Mouse (Mus musculus): ENCODE results near the gene Asb3. TPM values are rescaled to one million over a fixed set of nuclear protein-coding genes. Genes with fewer than 3 reads are reported as not detected.

The Asb3 gene
- total and polyA plus RNA-seq, 3 experiments = 2.6 to 9.2 (median 7.8) TPM

- H3K4me3 ChIP-seq = no peak overlapping the region
- H3K27me3 ChIP-seq (ENCODE audit: control insufficient read depth, insufficient read depth, low read length) = no peaks in the 10 kb centered on the region
- intact Hi-C loops (cut with DNase I) = no loop called here
- no peak for DNase-seq
- peaks cover 8% of the 10 kb centered on the region for H3K36me3 ChIP-seq (ENCODE audit: control insufficient read depth, insufficient read depth, low read length)
- H3K9ac ChIP-seq (ENCODE audit: low read depth, low read length) = no peak overlapping the region
- no peak for TF ChIP-seq EP300 (IDR thresholded peaks at IDR 0.05; ENCODE audit: insufficient read depth, low read depth, low read length)
- no peak for TF ChIP-seq CTCF (IDR thresholded peaks at IDR 0.05)
- no peak for TF ChIP-seq POLR2A (IDR thresholded peaks at IDR 0.05; ENCODE audit: insufficient read depth, low read depth, low read length)
- 84% methylated on average over 2 of the region's 2 CpGs for WGBS
- no peak overlapping the region for H3K27ac ChIP-seq
- H3K4me1 ChIP-seq (ENCODE audit: control insufficient read depth, insufficient read depth, low read length) = no peaks in the 10 kb centered on the region
- H3K79me2 ChIP-seq (replicated peaks; ENCODE audit: control insufficient read depth, insufficient read depth, low read length) = no peaks in the 10 kb centered on the region
These were observed 58.3 kb downstream of the Asb3 start for GRCm38 (mm10) chr11:30943522-30943921.

DNA sequence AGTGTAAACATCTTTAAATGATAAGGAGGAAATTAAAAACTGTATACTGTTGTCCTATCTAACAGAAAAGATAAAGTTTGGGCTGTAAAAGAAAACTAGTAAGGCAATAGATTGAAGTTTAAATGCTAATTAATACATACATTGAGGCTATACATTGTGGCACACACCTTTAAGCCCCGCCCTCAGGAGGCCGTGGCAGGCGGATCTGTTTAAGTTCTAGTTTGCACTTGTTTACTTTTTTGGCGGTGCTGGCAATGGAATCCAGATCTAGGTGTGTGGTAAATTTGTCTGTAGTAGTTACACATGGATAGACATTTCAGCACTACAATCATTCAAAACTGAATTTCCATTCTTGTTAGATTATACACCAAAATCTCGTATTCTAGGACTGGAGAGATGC lies 67.6 kb downstream of the Asb3 start:
- DNase-seq = no peak
- no peaks in the 10 kb centered on the region for H3K27me3 ChIP-seq (ENCODE audit: control insufficient read depth, insufficient read depth, low read length)
- H3K36me3 ChIP-seq (ENCODE audit: control insufficient read depth, insufficient read depth, low read length) = peaks cover 9% of the 10 kb centered on the region
- 63% methylated on average over 5 of the region's 5 CpGs for WGBS
- no peak overlapping the region for H3K9ac ChIP-seq (ENCODE audit: low read depth, low read length)
- intact Hi-C loops (cut with DNase I) = loop anchor here (5.0 to 10.0 kb wide), 2 partner anchors 684 to 922 kb away; partner anchors contain the start of gene Cpeb4
- no peak for TF ChIP-seq CTCF (IDR thresholded peaks at IDR 0.05)
- H3K4me1 ChIP-seq (ENCODE audit: control insufficient read depth, insufficient read depth, low read length) = peaks cover 2% of the 10 kb centered on the region; the same call in 1 of the 2 replicates
- no peak overlapping the region for H3K27ac ChIP-seq
- 0 out of 2 replicates have a peak overlapping the region, but pooled peaks have one; percentile 90 for H3K4me3 ChIP-seq
- H3K79me2 ChIP-seq (replicated peaks; ENCODE audit: control insufficient read depth, insufficient read depth, low read length) = no peaks in the 10 kb centered on the region

DNA sequence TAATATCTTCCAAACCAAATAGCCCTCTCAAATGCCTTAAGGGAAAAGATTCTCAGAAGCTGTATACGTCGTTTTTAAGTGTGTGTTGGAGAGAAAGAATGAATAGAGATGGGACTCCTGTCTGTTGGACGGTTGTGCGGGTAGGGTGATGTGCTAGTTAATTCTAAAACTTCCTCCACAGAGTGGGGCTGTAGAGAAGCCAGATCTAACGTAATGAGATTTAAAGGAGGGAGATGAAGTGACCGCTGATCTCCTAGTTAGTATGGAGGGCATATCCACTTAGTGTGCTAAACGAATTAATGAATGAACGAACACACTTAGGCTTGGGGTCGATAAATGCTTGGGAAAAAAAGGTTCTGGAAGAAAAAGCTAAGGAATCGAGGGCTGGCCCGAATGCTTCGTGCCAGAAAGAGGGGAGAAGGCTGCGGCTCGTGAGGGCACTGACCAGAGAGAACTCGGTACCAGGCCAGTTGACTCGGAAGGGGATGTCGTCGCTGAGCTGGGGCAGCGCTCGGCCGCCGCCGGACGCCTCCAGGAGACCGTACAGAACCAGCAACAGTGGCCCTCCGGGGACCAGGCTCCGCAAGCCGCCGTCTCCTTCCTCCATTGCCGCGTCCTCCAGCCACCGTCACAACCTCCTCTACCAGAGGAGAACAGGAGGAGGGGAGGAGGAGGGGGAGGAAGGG lies 68.4 kb downstream of the Asb3 start:
- Histone ChIP-seq H3K4me3 (peak overlapping the region; percentile 90), H3K79me2 (replicated peaks; ENCODE audit: control insufficient read depth, insufficient read depth, low read length) (no peaks in the 10 kb centered on the region), H3K36me3 (ENCODE audit: control insufficient read depth, insufficient read depth, low read length) (peaks cover 9% of the 10 kb centered on the region), H3K27ac (peak overlapping the region; percentile 89), H3K9ac (ENCODE audit: low read depth, low read length) (peak overlapping the region; percentile 97), H3K27me3 (ENCODE audit: control insufficient read depth, insufficient read depth, low read length) (no peaks in the 10 kb centered on the region), H3K4me1 (ENCODE audit: control insufficient read depth, insufficient read depth, low read length) (peaks cover 2% of the 10 kb centered on the region; the same call in 1 of the 2 replicates)
- no peak for TF ChIP-seq EP300 (IDR thresholded peaks at IDR 0.05; ENCODE audit: insufficient read depth, low read depth, low read length)
- no peak for TF ChIP-seq POLR2A (IDR thresholded peaks at IDR 0.05; ENCODE audit: insufficient read depth, low read depth, low read length)
- no peak for TF ChIP-seq CTCF (IDR thresholded peaks at IDR 0.05)
- intact Hi-C loops (cut with DNase I) = loop anchor here (2.0 to 10.0 kb wide), 3 partner anchors 33 to 921 kb away; partner anchors contain the start of genes Chac2 and Cpeb4
- WGBS = under 1% methylated on average over 31 of the region's 32 CpGs
- DNase-seq = peak; percentile 63 to 65

- Histone ChIP-seq H3K4me1 (ENCODE audit: control insufficient read depth, insufficient read depth, low read length) (peaks cover 2% of the 10 kb centered on the region; the same call in 1 of the 2 replicates), H3K27ac (peak within 1 kb of the TSS; percentile 89), H3K4me3 (peak within 1 kb of the TSS; percentile 90), H3K79me2 (replicated peaks; ENCODE audit: control insufficient read depth, insufficient read depth, low read length) (no peaks in the 10 kb centered on the region), H3K36me3 (ENCODE audit: control insufficient read depth, insufficient read depth, low read length) (peaks cover 9% of the 10 kb centered on the region), H3K27me3 (ENCODE audit: control insufficient read depth, insufficient read depth, low read length) (no peaks in the 10 kb centered on the region), H3K9ac (ENCODE audit: low read depth, low read length) (peak within 1 kb of the TSS; percentile 97)
- TF ChIP-seq CTCF (IDR thresholded peaks at IDR 0.05) (peak; percentile 41), POLR2A (IDR thresholded peaks at IDR 0.05; ENCODE audit: insufficient read depth, low read depth, low read length) (peak; percentile 72), EP300 (IDR thresholded peaks at IDR 0.05; ENCODE audit: insufficient read depth, low read depth, low read length) (no peak)
- peak; percentile 89 to 91 for DNase-seq
- under 1% methylated on average over 40 of the region's 40 CpGs for WGBS
- intact Hi-C loops (cut with DNase I) = loop anchor here (2.0 to 10.0 kb wide), 3 partner anchors 32 to 920 kb away; partner anchors contain the start of genes Chac2 and Cpeb4
These were observed 69.1 kb downstream of the Asb3 start, which contains the start of gene Erlec1 for GRCm38 (mm10) chr11:30954279-30954725. Gene Erlec1, minus strand, starts transcription at chr11:30954335.

DNA sequence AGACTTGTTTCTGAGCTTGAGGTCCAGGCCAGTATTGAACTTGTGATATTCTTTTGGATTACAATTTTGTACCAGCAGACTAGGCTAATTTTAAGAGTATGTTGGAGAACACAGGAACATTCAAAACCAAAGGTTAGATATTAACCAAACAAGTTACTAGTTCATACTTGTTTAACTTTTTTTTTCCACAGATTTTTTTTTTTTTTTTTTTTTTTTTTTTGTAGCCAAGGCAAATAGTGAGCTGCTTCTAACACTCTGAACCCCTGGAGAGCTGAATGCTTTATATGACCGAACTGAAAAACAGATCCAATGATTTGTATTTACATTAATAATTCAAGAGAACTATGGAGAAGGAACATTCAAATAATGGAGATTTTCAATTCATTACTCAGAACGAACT lies 100.0 kb downstream of the Asb3 start:
- H3K27ac ChIP-seq = peak overlapping the region; percentile 84
- H3K79me2 ChIP-seq (replicated peaks; ENCODE audit: control insufficient read depth, insufficient read depth, low read length) = no peaks in the 10 kb centered on the region
- no peaks in the 10 kb centered on the region for H3K27me3 ChIP-seq (ENCODE audit: control insufficient read depth, insufficient read depth, low read length)
- H3K9ac ChIP-seq (ENCODE audit: low read depth, low read length) = no peak overlapping the region
- H3K36me3 ChIP-seq (ENCODE audit: control insufficient read depth, insufficient read depth, low read length) = no peaks in the 10 kb centered on the region; the same call in 1 of the 2 replicates
- 50% methylated on average over 2 of the region's 2 CpGs for WGBS
- TF ChIP-seq EP300 (IDR thresholded peaks at IDR 0.05; ENCODE audit: insufficient read depth, low read depth, low read length) = no peak
- TF ChIP-seq POLR2A (IDR thresholded peaks at IDR 0.05; ENCODE audit: insufficient read depth, low read depth, low read length) = no peak
- no peak for TF ChIP-seq CTCF (IDR thresholded peaks at IDR 0.05)
- H3K4me3 ChIP-seq = peak overlapping the region; percentile 58
- no peak for DNase-seq
- intact Hi-C loops (cut with DNase I) = loop anchor here (10.0 kb wide), 1 partner anchor 390 kb away; the partner anchor contains the start of gene Stc2
- H3K4me1 ChIP-seq (ENCODE audit: control insufficient read depth, insufficient read depth, low read length) = peaks cover 3% of the 10 kb centered on the region
